31 mouse cellular contexts compared by ENCODE assay signal in the genomic region with DNA sequence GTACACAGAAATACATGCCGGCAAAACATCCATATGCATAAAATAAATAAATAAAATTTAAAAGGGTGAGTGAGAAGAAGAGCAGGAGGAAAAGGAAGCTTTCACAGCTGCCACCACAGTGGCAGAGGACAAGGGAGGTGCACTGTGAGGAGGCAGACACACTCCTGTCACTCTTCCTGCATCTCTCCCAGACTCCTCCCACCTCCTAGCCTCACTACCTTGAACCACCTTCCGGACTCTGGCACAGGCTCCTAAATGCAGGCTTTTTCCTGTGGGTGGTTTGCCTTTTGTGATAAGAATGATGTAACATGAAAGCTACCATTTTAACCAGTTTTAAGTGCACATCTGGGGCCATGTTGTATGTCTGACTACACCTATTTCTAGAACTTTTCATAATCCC.
DNase-seq lines count a peak whose midpoint lies in the region; ATAC-seq and TF ChIP-seq lines count a peak whose summit lies in the region.
"Had no signal": no experiment of that assay in that cellular context is flagged by ENCODE, and none has a peak within 500 bp of the region (broad histone marks: within the 10 kb centered on the region; RNA-seq: fewer than 3 reads in every experiment).

No protein-coding gene starts in this region.

- no peak overlapping the region for H3K4me2 ChIP-seq in lung, embryonic 14.5 days
- H3K4me2 ChIP-seq: embryonic facial prominence, embryonic 12.5 days; heart, embryonic 11.5 days; hindbrain, embryonic 12.5 days; limb, embryonic 13.5 days; liver, embryonic 13.5 days; midbrain, embryonic 12.5 days; neural tube, embryonic 15.5 days; stomach, embryonic 15.5 days had no signal

- no peaks in the 10 kb centered on the region for H3K27me3 ChIP-seq in lung, embryonic 14.5 days (ENCODE audit: insufficient read depth, low read length)
- no peaks in the 10 kb centered on the region for H3K27me3 ChIP-seq in thymus, adult 2 months (ENCODE audit: control insufficient read depth, insufficient read depth, low read length)
- H3K27me3 ChIP-seq: embryonic facial prominence, embryonic 12.5 days; hindbrain, embryonic 12.5 days; limb, embryonic 13.5 days; liver, embryonic 13.5 days; midbrain, embryonic 12.5 days; neural tube, embryonic 15.5 days; stomach, embryonic 15.5 days had no signal

- 55% methylated on average over 2 of the region's 2 CpGs for WGBS in lung, embryonic 14.5 days
- WGBS in thymus, adult 2 months, result 57% methylated on average over 2 of the region's 2 CpGs

- DNase-seq in lung, embryonic 14.5 days, result no peak
- DNase-seq in lung, postnatal 14 days, result no peak
- peak; percentile 19 for DNase-seq in thymus, adult 2 months
- DNase-seq in thymus, postnatal 25 days, result no peak
- no peak for DNase-seq in adrenal gland, adult 8-10 months
- no peak for DNase-seq in B cell, adult 2 months
- DNase-seq: adrenal gland, postnatal 10 days; cerebellum, adult 9-10 months; embryo, embryonic 11 days; gastrocnemius, postnatal 36 days; heart, adult 18-20 months; heart, postnatal 36 days; kidney, adult 8-10 months; kidney, postnatal 4 days; liver, embryonic 13.5 days; right cerebral cortex, postnatal 25 days; thymus, postnatal 36 days had no signal

- H3K4me1 ChIP-seq in lung, embryonic 14.5 days (ENCODE audit: insufficient read depth), result peaks cover 40% of the 10 kb centered on the region
- peaks cover 49% of the 10 kb centered on the region for H3K4me1 ChIP-seq in thymus, adult 2 months (replicated peaks; ENCODE audit: control insufficient read depth, insufficient read depth, low read length)

- no peaks in the 10 kb centered on the region for H3K9me3 ChIP-seq in lung, embryonic 14.5 days (ENCODE audit: low read depth, low read length)
- H3K9me3 ChIP-seq: embryonic facial prominence, embryonic 12.5 days; hindbrain, embryonic 12.5 days; limb, embryonic 13.5 days; liver, embryonic 13.5 days; midbrain, embryonic 12.5 days; neural tube, embryonic 15.5 days; stomach, embryonic 15.5 days had no signal

- H3K9ac ChIP-seq in lung, embryonic 14.5 days, result no peak overlapping the region
- H3K9ac ChIP-seq: embryonic facial prominence, embryonic 12.5 days; hindbrain, embryonic 12.5 days; limb, embryonic 13.5 days; liver, embryonic 13.5 days; midbrain, embryonic 12.5 days; neural tube, embryonic 15.5 days; stomach, embryonic 15.5 days had no signal

- H3K36me3 ChIP-seq in lung, embryonic 14.5 days (ENCODE audit: insufficient read depth), result no peaks in the 10 kb centered on the region
- no peaks in the 10 kb centered on the region for H3K36me3 ChIP-seq in thymus, adult 2 months (ENCODE audit: control insufficient read depth, insufficient read depth, low read length)
- H3K36me3 ChIP-seq: embryonic facial prominence, embryonic 12.5 days; hindbrain, embryonic 12.5 days; limb, embryonic 13.5 days; liver, embryonic 13.5 days; midbrain, embryonic 12.5 days; neural tube, embryonic 15.5 days; stomach, embryonic 15.5 days had no signal

- no peak overlapping the region for H3K4me3 ChIP-seq in lung, embryonic 14.5 days (ENCODE audit: low read depth, low read length)
- H3K4me3 ChIP-seq in thymus, adult 2 months (ENCODE audit: control insufficient read depth, insufficient read depth, low read length), result no peak overlapping the region
- H3K4me3 ChIP-seq: embryonic facial prominence, embryonic 12.5 days; hindbrain, embryonic 12.5 days; limb, embryonic 13.5 days; liver, embryonic 13.5 days; midbrain, embryonic 12.5 days; neural tube, embryonic 15.5 days; stomach, embryonic 15.5 days had no signal

- TF ChIP-seq POLR2A in thymus, adult 2 months (IDR thresholded peaks at IDR 0.05; ENCODE audit: control insufficient read depth, extremely low read depth, insufficient read depth, low read length, poor library complexity), result no peak

- TF ChIP-seq CTCF in lung, embryonic 14.5 days (IDR thresholded peaks at IDR 0.05; ENCODE audit: low read depth), result no peak
- TF ChIP-seq CTCF in thymus, adult 2 months (IDR thresholded peaks at IDR 0.05; ENCODE audit: borderline replicate concordance, control insufficient read depth, extremely low read depth, insufficient read depth, low read length, poor library complexity), result no peak

- peak overlapping the region; percentile 82 for H3K27ac ChIP-seq in lung, embryonic 14.5 days (ENCODE audit: low read depth)
- H3K27ac ChIP-seq in thymus, adult 2 months (ENCODE audit: control insufficient read depth, insufficient read depth, low read length), result no peak overlapping the region
- H3K27ac ChIP-seq: embryonic facial prominence, embryonic 12.5 days; hindbrain, embryonic 12.5 days; hindbrain, postnatal 0 days; kidney, postnatal 0 days; limb, embryonic 13.5 days; liver, embryonic 13.5 days; midbrain, embryonic 12.5 days; neural tube, embryonic 15.5 days; stomach, embryonic 15.5 days had no signal

- no peak for ATAC-seq in lung, embryonic 14.5 days (ENCODE audit: insufficient read depth)
- ATAC-seq in CD4-positive, CD25-positive, alpha-beta regulatory T cell, adult 4 months, result peak; percentile 12
- ATAC-seq in megakaryocyte-erythroid progenitor cell, adult 5-6 weeks (replicated peaks; ENCODE audit: low FRiP score, low TSS enrichment, poor library complexity, severe bottlenecking), result peak; percentile 55; the same call in 1 of the 2 replicates
- ATAC-seq: activated CD4-positive, CD25-positive, alpha-beta regulatory T cell, adult 4 months; forebrain, embryonic 14.5 days; hindbrain, postnatal 0 days; intestine, embryonic 16.5 days had no signal
